Mouse (Mus musculus): Measurements from ENCODE around the gene Zfp318. TPM values are rescaled to one million over a fixed set of nuclear protein-coding genes. Genes with fewer than 3 reads are reported as not detected.

Gene Zfp318
- polyA plus RNA-seq (2015; fragmentation: Nextera tagmentation; extraction: Ambion mirVana): 2.9 and 3.3 TPM in 2 replicates

DNA sequence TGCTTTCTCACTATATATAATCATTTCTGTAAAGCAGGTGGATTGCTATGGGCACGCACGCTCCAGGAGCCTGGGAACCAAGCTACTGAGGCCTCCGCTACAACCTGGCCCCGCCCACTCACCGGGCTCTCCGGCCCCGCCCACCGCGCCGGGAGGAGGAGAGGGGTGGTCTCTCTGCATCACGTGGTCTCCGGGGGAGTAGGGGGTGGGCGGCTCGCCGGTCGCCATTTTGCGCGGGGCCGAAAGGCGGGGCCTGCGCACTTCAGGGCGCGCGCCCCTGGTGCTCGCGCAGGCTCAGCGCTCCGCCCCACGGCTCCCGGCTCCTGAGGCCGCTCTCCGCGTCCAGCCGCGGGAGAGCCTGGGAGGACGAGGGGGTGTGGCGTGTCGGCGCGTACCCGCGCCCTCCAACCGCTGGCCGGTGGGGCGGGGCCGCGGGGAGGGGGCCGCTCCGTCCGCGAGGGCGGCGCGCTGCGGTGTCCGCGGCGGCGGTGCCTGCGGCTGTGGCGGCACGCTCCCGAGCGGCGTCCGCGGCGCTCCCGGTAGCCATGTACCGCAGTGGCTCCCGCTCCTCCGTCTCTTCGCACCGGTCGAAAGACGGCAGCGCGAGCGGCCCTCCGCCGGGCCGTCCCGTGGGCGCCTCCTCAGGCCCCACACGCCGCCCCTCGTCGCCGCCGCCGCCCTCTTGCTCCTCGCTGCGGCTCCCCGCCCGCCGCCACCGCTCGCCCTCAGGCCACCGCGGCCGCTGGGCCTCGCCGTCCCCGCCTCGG, at the start of gene Zfp318:
Gene Zfp318 (plus strand): TSS at position 438 of the 767 bp plus-strand sequence.

GRCm38 (mm10) chr17:46428761-46429414, 45.4 kb downstream of the Zfp318 start, which contains the start of gene Crip3:
Gene Crip3, plus strand, starts transcription at chr17:46428926.

GRCm38 (mm10) chr17:46438298-46438873, 54.9 kb downstream of the Zfp318 start, which contains the start of gene Slc22a7:
Gene Slc22a7, minus strand, starts transcription at chr17:46438457.

Other genes starting within 250 kb of the Zfp318 start
- gene Rsph9, start 239.5 kb upstream of the Zfp318 start, polyA plus RNA-seq (2015; fragmentation: Nextera tagmentation; extraction: Ambion mirVana): 2.0 and 2.7 TPM in 2 replicates
- gene Mad2l1bp, start 230.2 kb upstream of the Zfp318 start, polyA plus RNA-seq (2015; fragmentation: Nextera tagmentation; extraction: Ambion mirVana): 42.7 and 48.3 TPM in 2 replicates
- 41.0 and 41.4 TPM in 2 replicates for gene Gtpbp2, start 222.7 kb upstream of the Zfp318 start, polyA plus RNA-seq (2015; fragmentation: Nextera tagmentation; extraction: Ambion mirVana)
- gene Polh, start 181.1 kb upstream of the Zfp318 start, polyA plus RNA-seq (2015; fragmentation: Nextera tagmentation; extraction: Ambion mirVana): 21.5 and 23.3 TPM in 2 replicates
- 17.3 and 18.1 TPM in 2 replicates for gene Xpo5, start 180.9 kb upstream of the Zfp318 start, polyA plus RNA-seq (2015; fragmentation: Nextera tagmentation; extraction: Ambion mirVana)
- 51.1 and 52.9 TPM in 2 replicates for gene Polr1c, start 135.7 kb upstream of the Zfp318 start, polyA plus RNA-seq (2015; fragmentation: Nextera tagmentation; extraction: Ambion mirVana)
- 57.2 and 72.5 TPM in 2 replicates for gene Yipf3, start 135.7 kb upstream of the Zfp318 start, polyA plus RNA-seq (2015; fragmentation: Nextera tagmentation; extraction: Ambion mirVana)
- 0.12 and 0.13 TPM in 2 replicates for gene Lrrc73, start 130.2 kb upstream of the Zfp318 start, polyA plus RNA-seq (2015; fragmentation: Nextera tagmentation; extraction: Ambion mirVana)
- gene Tjap1, start 100.7 kb upstream of the Zfp318 start, polyA plus RNA-seq (2015; fragmentation: Nextera tagmentation; extraction: Ambion mirVana): 12.8 and 13.7 TPM in 2 replicates
- gene Dlk2, start 86.3 kb upstream of the Zfp318 start, polyA plus RNA-seq (2015; fragmentation: Nextera tagmentation; extraction: Ambion mirVana): 0.11 and 0.14 TPM in 2 replicates
- 2.1 and 2.7 TPM in 2 replicates for gene Abcc10, start 55.4 kb upstream of the Zfp318 start, polyA plus RNA-seq (2015; fragmentation: Nextera tagmentation; extraction: Ambion mirVana)
- 0.33 TPM in 1 of 2 replicates, not detected in the other for gene Crip3, start 45.2 kb downstream of the Zfp318 start, polyA plus RNA-seq (2015; fragmentation: Nextera tagmentation; extraction: Ambion mirVana)
- not detected in 2 replicates for gene Slc22a7, start 54.7 kb downstream of the Zfp318 start, polyA plus RNA-seq (2015; fragmentation: Nextera tagmentation; extraction: Ambion mirVana)
- not detected in 2 replicates for gene Ttbk1, start 103.9 kb downstream of the Zfp318 start, polyA plus RNA-seq (2015; fragmentation: Nextera tagmentation; extraction: Ambion mirVana)
- gene Dnph1, start 113.0 kb downstream of the Zfp318 start, polyA plus RNA-seq (2015; fragmentation: Nextera tagmentation; extraction: Ambion mirVana): 27.4 and 31.3 TPM in 2 replicates
- 1.4 and 1.5 TPM in 2 replicates for gene Cul9, start 162.7 kb downstream of the Zfp318 start, polyA plus RNA-seq (2015; fragmentation: Nextera tagmentation; extraction: Ambion mirVana)
- gene Srf, start 172.4 kb downstream of the Zfp318 start, polyA plus RNA-seq (2015; fragmentation: Nextera tagmentation; extraction: Ambion mirVana): 5.2 and 5.5 TPM in 2 replicates
- gene Ptk7, start 245.8 kb downstream of the Zfp318 start, polyA plus RNA-seq (2015; fragmentation: Nextera tagmentation; extraction: Ambion mirVana): 20.2 and 28.0 TPM in 2 replicates

Data from spleen, postnatal 0 days (tissue).